Mouse (Mus musculus) liver, postnatal 0 days (tissue): Measurements from ENCODE around the gene Mecom.

ENCODE experiments used
- CTCF ChIP-seq: sonication (generic); IDR thresholded peaks from 2 replicates; pipeline ENCODE4 v1.5.1; 2016; ENCODE audit warnings: antibody characterized with exemption, low read depth
- EP300 ChIP-seq: IDR thresholded peaks from 2 replicates; pipeline ENCODE4 v1.6.1; 2016; ENCODE audit warnings: antibody characterized with exemption, low read depth, mild to moderate bottlenecking

GRCm38 (mm10) chr3:30597271-30597670 lies 49.5 kb upstream of the Mecom start:
- no peak for TF ChIP-seq CTCF
- TF ChIP-seq EP300 = no peak
